Mouse (Mus musculus): Measurements from ENCODE around the gene Cntnap2.

DNA sequence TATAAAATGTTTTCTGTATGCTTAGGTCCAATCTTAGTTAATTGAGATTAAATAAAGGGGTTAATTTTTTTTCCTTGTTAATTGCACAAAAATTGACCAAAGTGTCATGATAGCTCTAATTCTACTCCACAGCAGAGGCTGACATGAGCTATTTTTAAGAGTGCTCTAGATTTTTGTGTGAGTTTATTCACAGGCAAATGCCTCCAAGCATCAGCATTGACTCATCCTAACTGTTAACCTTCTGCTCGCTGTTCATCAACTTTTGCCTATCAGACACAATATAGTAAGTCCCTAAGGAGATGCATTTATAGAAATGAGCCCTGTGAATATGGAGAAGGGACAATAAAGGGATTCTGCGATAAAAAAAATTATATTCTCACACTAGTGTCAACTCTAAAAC, 1138.1 kb downstream of the Cntnap2 start:
- no peak for TF ChIP-seq CTCF (IDR thresholded peaks at IDR 0.05; ENCODE audit: low read depth, low read length)
- TF ChIP-seq POLR2A (IDR thresholded peaks at IDR 0.05; ENCODE audit: borderline replicate concordance, low read depth, low read length), result no peak
